Mouse (Mus musculus) B cell, adult (primary cell): ENCODE results near the gene Uqcrc1. TPM values are rescaled to one million over a fixed set of nuclear protein-coding genes. Genes with fewer than 3 reads are reported as not detected.

ENCODE experiments used
- total RNA-seq: library from RNA; stranded (reverse); gene quantifications from 4 replicates; pipeline ENCODE4 v1.2.4, GENCODE M21; 2023; ENCODE audit not compliant: inconsistent age

Uqcrc1 gene
- total RNA-seq, result 160 to 191 TPM (median 173 TPM) in 4 replicates

GRCm38 (mm10) chr9:108936418-108937364 is at the start of gene Uqcrc1:
Gene Uqcrc1 (plus strand): TSS chr9:108936633.

GRCm38 (mm10) chr9:108914491-108914890 is 21.9 kb upstream of the Uqcrc1 start, which contains the start of gene Tmem89:
Gene Tmem89 (plus strand): TSS chr9:108914619.

GRCm38 (mm10) chr9:108953081-108953636 is 16.7 kb downstream of the Uqcrc1 start, which contains the start of gene Col7a1:
Gene Col7a1 (plus strand): TSS chr9:108953586.

GRCm38 (mm10) chr9:108985710-108986109 is 49.3 kb downstream of the Uqcrc1 start, which contains the start of gene Ucn2:
Gene Ucn2 (plus strand): TSS chr9:108986010.

GRCm38 (mm10) chr9:108991428-108992084 is 55.1 kb downstream of the Uqcrc1 start, which contains the start of gene Pfkfb4:
Gene Pfkfb4 (plus strand): TSS chr9:108991778.

Other genes with a start within 250 kb of the Uqcrc1 start
- 8.5 to 10.4 TPM (median 9.6 TPM) in 4 replicates for gene Prkar2a, start 247.3 kb upstream of the Uqcrc1 start, total RNA-seq
- 61.0 to 68.4 TPM (median 65.1 TPM) in 4 replicates for gene Ip6k2, start 152.8 kb upstream of the Uqcrc1 start, total RNA-seq
- 15.7 to 21.5 TPM (median 17.9 TPM) in 4 replicates for gene Nckipsd, start 128.3 kb upstream of the Uqcrc1 start, total RNA-seq
- gene Celsr3, start 110.3 kb upstream of the Uqcrc1 start, total RNA-seq, result 0.06 to 0.09 TPM in 2 of 4 replicates, not detected in the others
- 9.4 to 15.0 TPM (median 10.4 TPM) in 4 replicates for gene Slc26a6, start 83.3 kb upstream of the Uqcrc1 start, total RNA-seq
- not detected in 4 replicates for gene Tmem89, start 22.0 kb upstream of the Uqcrc1 start, total RNA-seq
- gene Col7a1, start 17.0 kb downstream of the Uqcrc1 start, total RNA-seq, result 2.9 to 7.1 TPM (median 4.6 TPM) in 4 replicates
- gene Ucn2, start 49.4 kb downstream of the Uqcrc1 start, total RNA-seq, result 0.45 to 0.74 TPM (median 0.64 TPM) in 3 of 4 replicates, not detected in the other
- gene Pfkfb4, start 55.1 kb downstream of the Uqcrc1 start, total RNA-seq, result 26.1 to 36.7 TPM (median 28.4 TPM) in 4 replicates
- gene Shisa5, start 101.9 kb downstream of the Uqcrc1 start, total RNA-seq, result 1,721 to 2,235 TPM (median 1,997 TPM) in 4 replicates
- gene Trex1, start 123.1 kb downstream of the Uqcrc1 start, total RNA-seq, result 9.9 to 16.9 TPM (median 14.7 TPM) in 4 replicates
- 32.4 to 38.0 TPM (median 36.4 TPM) in 4 replicates for gene Atrip, start 137.5 kb downstream of the Uqcrc1 start, total RNA-seq
- 7.4 to 10.1 TPM (median 9.6 TPM) in 4 replicates for gene Ccdc51, start 145.9 kb downstream of the Uqcrc1 start, total RNA-seq
- gene Tma7, start 146.0 kb downstream of the Uqcrc1 start, total RNA-seq, result 302 to 333 TPM (median 324 TPM) in 4 replicates
- gene Plxnb1, start 158.8 kb downstream of the Uqcrc1 start, total RNA-seq, result 0.24 to 0.51 TPM (median 0.28 TPM) in 4 replicates
- gene Fbxw21, start 225.4 kb downstream of the Uqcrc1 start, total RNA-seq, result not detected in 4 replicates